Mouse (Mus musculus): Measurements from ENCODE around the gene Rock2. TPM values are rescaled to one million over a fixed set of nuclear protein-coding genes. Genes with fewer than 3 reads are reported as not detected.

Gene Rock2
- polyA plus RNA-seq, 1 experiment from 2014 or later, result 15.6 TPM

DNA sequence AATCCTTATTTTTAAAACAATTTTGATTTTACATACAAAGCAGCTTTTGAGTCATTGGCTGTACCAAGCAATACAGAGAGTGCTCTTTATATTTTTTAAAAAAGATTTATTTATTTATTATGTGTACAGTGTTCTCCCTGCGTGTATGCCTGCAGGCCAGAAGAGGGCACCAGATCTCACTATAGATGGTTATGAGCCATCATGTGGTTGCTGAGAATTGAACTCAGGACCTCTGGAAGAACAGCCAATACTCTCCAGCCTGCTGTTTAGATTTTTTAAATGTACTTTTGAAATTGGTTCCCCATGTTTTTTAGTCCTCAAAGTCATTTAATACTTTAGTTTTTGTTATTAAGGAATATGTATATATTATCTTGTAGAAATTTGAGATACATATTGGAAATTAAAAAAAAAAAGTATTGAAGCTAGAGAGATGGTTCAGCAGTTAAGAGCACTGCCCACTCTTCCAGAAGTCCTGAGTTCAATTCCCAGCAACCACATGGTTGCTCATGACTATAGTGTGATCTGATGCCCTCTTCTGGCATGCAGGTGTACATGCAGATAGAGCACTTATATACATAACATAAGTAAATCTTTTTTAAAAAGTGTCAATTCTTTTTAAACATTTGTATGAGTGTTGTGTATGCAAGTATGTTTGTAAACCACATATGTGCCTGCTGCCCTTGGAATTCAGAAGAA, 13.4 kb downstream of the Rock2 start:
- no peak overlapping the region for H3K4me3 ChIP-seq (replicated peaks; ENCODE audit: low read length)
- 93% methylated on average over 1 of the region's 1 CpGs for WGBS
- ATAC-seq, result no peak

DNA sequence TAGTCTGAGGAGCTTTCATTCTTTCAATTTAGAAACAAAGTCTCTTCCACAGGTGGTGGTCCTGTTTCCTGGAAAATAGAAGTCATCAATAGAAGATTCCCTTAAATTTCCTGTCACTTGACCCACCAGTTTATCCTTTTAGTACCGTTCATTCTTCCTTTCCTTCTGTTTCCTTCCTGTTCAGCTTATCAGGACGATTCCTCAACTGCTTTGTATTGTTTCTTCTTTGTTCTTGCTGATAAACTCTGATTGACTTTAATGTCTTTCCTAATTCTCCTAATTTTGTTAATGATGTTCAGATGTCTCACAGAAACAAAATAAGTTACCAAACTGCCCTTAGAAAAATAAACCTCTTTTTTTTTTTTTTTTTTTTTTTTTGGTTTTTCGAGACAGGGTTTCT, 16.8 kb downstream of the Rock2 start:
- no peak for ATAC-seq
- 34% methylated on average over 2 of the region's 3 CpGs for WGBS
- Histone ChIP-seq H3K4me3 (replicated peaks; ENCODE audit: low read length) (no peak overlapping the region), H3K36me3 (ENCODE audit: control insufficient read depth, insufficient read depth) (no peaks in the 10 kb centered on the region), H3K4me2 (ENCODE audit: low read length) (no peak overlapping the region), H3K27ac (ENCODE audit: low read length) (no peak overlapping the region), H3K27me3 (replicated peaks; ENCODE audit: control insufficient read depth, insufficient read depth, low read length) (no peaks in the 10 kb centered on the region), H3K9ac (replicated peaks; ENCODE audit: low read depth, low read length) (no peak overlapping the region), H3K4me1 (replicated peaks; ENCODE audit: control insufficient read depth, insufficient read depth, low read length) (no peaks in the 10 kb centered on the region), H3K9me3 (ENCODE audit: control insufficient read depth, low read length) (no peaks in the 10 kb centered on the region)

More for the DNA sequence above, 13.4 kb downstream of the Rock2 start:
- H3K4me1 ChIP-seq (replicated peaks; ENCODE audit: control insufficient read depth, insufficient read depth, low read length), result no peaks in the 10 kb centered on the region
- H3K9me3 ChIP-seq (ENCODE audit: control insufficient read depth, low read length), result no peaks in the 10 kb centered on the region
- no peaks in the 10 kb centered on the region for H3K36me3 ChIP-seq (ENCODE audit: control insufficient read depth, insufficient read depth)
- H3K27ac ChIP-seq (ENCODE audit: low read length), result no peak overlapping the region
- H3K9ac ChIP-seq (replicated peaks; ENCODE audit: low read depth, low read length), result no peak overlapping the region
- H3K27me3 ChIP-seq (replicated peaks; ENCODE audit: control insufficient read depth, insufficient read depth, low read length), result no peaks in the 10 kb centered on the region
- H3K4me2 ChIP-seq (ENCODE audit: low read length), result no peak overlapping the region

DNA sequence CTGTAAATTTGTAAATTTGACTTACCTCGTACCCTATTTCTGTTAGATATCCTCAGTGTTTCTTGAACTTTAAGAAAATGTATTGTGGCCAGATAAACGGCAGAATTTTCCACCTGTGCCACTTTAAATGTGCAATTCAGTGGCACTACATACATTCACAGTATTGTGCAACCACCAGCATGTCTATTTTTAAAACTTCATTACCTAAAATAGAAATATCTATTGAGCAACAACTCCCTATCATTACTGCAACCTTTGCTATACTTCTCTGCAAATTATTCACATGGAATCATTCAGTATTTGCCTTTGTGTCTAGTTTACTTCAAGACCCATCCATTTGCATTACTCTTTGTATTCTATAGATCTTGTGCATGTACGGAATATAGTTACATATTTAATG, 17.9 kb downstream of the Rock2 start:
- ATAC-seq, result no peak
- WGBS, result 86% methylated on average over 3 of the region's 3 CpGs
- Histone ChIP-seq H3K27me3 (replicated peaks; ENCODE audit: control insufficient read depth, insufficient read depth, low read length) (no peaks in the 10 kb centered on the region), H3K4me3 (replicated peaks; ENCODE audit: low read length) (no peak overlapping the region), H3K36me3 (ENCODE audit: control insufficient read depth, insufficient read depth) (no peaks in the 10 kb centered on the region), H3K4me1 (replicated peaks; ENCODE audit: control insufficient read depth, insufficient read depth, low read length) (no peaks in the 10 kb centered on the region), H3K9me3 (ENCODE audit: control insufficient read depth, low read length) (no peaks in the 10 kb centered on the region), H3K27ac (ENCODE audit: low read length) (no peak overlapping the region), H3K4me2 (ENCODE audit: low read length) (no peak overlapping the region), H3K9ac (replicated peaks; ENCODE audit: low read depth, low read length) (no peak overlapping the region)

DNA sequence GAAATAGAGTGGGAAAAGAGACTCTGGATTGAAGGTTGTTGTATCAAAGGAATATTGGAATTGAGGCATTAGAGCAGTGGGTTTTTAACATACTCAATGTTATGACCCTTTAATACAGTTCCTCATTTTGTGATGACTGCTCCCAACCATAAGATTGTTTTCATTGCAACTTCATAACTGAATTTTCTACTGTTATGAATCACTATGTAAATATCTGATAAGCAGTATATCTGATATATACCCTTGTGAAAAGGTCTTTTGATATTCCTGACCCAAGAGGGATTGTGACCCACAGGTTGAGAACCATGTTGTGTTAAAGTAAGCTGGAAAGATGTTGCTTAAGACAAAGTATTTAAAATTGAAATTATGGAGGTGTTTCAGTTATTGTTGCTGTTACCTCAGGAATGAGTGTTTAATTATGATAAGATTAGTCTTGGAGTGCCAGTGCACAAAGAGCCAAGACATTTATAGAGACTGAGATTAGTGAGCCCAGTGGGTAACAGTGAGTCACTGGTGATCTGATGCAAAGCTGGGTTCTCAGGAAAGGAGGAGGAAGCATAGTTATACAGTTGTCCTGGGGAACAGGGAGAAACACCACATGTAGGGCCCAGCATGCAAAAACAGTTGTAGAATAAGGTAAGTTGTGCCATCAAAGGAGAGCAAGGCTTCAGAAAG, 25.6 kb downstream of the Rock2 start:
- Histone ChIP-seq H3K4me2 (ENCODE audit: low read length) (no peak overlapping the region), H3K9me3 (ENCODE audit: control insufficient read depth, low read length) (no peaks in the 10 kb centered on the region), H3K9ac (replicated peaks; ENCODE audit: low read depth, low read length) (no peak overlapping the region), H3K4me3 (replicated peaks; ENCODE audit: low read length) (no peak overlapping the region), H3K27me3 (replicated peaks; ENCODE audit: control insufficient read depth, insufficient read depth, low read length) (no peaks in the 10 kb centered on the region), H3K4me1 (replicated peaks; ENCODE audit: control insufficient read depth, insufficient read depth, low read length) (no peaks in the 10 kb centered on the region), H3K36me3 (ENCODE audit: control insufficient read depth, insufficient read depth) (no peaks in the 10 kb centered on the region), H3K27ac (ENCODE audit: low read length) (no peak overlapping the region)
- ATAC-seq, result no peak

DNA sequence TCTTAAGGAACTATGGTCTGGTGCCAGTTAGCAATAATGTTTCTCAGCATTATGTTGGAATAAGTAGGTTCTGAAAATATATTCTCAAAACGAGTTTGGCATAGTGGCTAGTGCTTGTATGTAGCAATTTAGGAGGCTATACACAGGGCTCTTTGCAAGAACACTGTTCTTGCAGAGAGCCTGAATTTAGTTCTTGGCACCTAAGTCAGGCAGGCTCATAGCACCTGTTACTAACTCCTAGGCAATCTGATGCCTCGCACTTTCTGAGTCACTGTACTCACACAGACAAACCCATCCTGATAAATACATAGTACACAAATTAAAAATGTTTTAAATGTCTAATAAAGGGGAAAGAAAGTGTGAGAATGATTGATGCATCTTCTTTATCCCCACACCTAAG, 33.2 kb downstream of the Rock2 start:
- H3K9me3 ChIP-seq (ENCODE audit: control insufficient read depth, low read length), result no peaks in the 10 kb centered on the region
- no peak overlapping the region for H3K4me3 ChIP-seq (replicated peaks; ENCODE audit: low read length)
- H3K4me2 ChIP-seq (ENCODE audit: low read length), result no peak overlapping the region
- no peak overlapping the region for H3K9ac ChIP-seq (replicated peaks; ENCODE audit: low read depth, low read length)
- 84% methylated on average over 2 of the region's 2 CpGs for WGBS
- peaks cover 2% of the 10 kb centered on the region; the same call in 1 of the 2 replicates for H3K36me3 ChIP-seq (ENCODE audit: control insufficient read depth, insufficient read depth)
- H3K27ac ChIP-seq (ENCODE audit: low read length), result no peak overlapping the region
- no peaks in the 10 kb centered on the region for H3K4me1 ChIP-seq (replicated peaks; ENCODE audit: control insufficient read depth, insufficient read depth, low read length)
- no peaks in the 10 kb centered on the region for H3K27me3 ChIP-seq (replicated peaks; ENCODE audit: control insufficient read depth, insufficient read depth, low read length)
- no peak for ATAC-seq

DNA sequence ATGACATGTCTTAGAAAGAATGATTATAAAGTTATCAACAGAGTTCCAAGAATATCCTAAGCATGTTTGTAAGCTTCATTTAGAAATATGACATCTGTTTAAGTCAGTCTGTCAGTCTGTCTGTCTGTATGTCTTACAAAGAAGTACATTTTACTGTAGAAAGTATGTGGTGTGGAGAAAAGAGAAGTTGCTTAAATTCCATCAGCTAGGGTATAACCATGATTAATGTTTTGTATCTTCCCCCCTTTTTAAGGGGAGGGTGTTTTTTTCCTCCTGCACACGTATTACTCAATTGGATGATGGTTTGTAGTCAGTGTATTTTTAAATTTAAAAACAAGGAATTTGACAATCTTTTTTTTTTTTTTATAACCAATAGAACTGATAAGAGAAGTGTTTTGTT, 39.7 kb downstream of the Rock2 start:
- no peak overlapping the region for H3K9ac ChIP-seq (replicated peaks; ENCODE audit: low read depth, low read length)
- H3K4me1 ChIP-seq (replicated peaks; ENCODE audit: control insufficient read depth, insufficient read depth, low read length), result no peaks in the 10 kb centered on the region
- H3K36me3 ChIP-seq (ENCODE audit: control insufficient read depth, insufficient read depth), result no peaks in the 10 kb centered on the region; the same call in 1 of the 2 replicates
- 92% methylated on average over 1 of the region's 1 CpGs for WGBS
- H3K4me3 ChIP-seq (replicated peaks; ENCODE audit: low read length), result no peak overlapping the region
- no peaks in the 10 kb centered on the region for H3K27me3 ChIP-seq (replicated peaks; ENCODE audit: control insufficient read depth, insufficient read depth, low read length)
- ATAC-seq, result no peak
- H3K4me2 ChIP-seq (ENCODE audit: low read length), result no peak overlapping the region
- H3K27ac ChIP-seq (ENCODE audit: low read length), result no peak overlapping the region
- no peaks in the 10 kb centered on the region for H3K9me3 ChIP-seq (ENCODE audit: control insufficient read depth, low read length)

DNA sequence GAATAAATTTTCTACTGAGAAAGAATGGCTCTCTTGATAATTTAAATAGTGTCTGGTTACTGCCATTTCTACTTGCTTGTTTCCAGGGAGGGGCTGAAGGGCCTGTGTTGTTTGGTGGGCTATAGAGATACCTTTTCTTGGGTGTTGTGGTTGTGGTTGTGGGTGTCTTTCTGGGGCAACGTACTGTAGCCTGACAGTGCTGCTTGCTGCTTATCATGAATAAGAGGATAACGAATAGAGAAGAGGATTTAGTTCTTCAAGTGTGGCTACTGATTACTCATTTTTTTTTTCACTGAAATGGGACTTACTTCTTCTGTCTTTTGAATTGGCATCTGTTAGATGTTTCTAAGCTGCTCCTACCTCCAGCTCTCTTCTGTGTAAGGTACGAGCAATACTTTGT, 47.3 kb downstream of the Rock2 start:
- no peaks in the 10 kb centered on the region for H3K4me1 ChIP-seq (replicated peaks; ENCODE audit: control insufficient read depth, insufficient read depth, low read length)
- ATAC-seq, result no peak

DNA sequence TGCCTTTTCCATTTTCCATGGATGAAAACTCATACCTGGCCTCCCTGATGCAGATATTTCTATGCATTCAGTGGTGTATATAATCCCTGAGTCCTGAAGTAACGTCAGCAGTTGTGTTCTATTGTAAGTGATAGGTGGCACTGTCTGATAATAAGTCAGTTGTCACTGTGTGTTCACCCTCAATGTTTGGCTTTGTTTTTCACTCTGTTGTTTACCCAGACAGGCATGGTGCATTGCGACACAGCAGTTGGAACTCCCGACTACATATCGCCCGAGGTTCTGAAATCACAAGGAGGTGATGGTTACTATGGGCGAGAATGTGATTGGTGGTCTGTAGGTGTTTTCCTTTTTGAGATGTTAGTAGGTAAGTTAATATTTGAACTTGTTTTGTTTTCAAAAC, 53.5 kb downstream of the Rock2 start:
- no peak overlapping the region for H3K27ac ChIP-seq (ENCODE audit: low read length)
- H3K9me3 ChIP-seq (ENCODE audit: control insufficient read depth, low read length), result no peaks in the 10 kb centered on the region
- ATAC-seq, result no peak
- no peak overlapping the region for H3K4me3 ChIP-seq (replicated peaks; ENCODE audit: low read length)
- no peaks in the 10 kb centered on the region for H3K27me3 ChIP-seq (replicated peaks; ENCODE audit: control insufficient read depth, insufficient read depth, low read length)
- 0 out of 2 replicates have a peak, but pooled peaks cover 4% of the 10 kb centered on the region for H3K36me3 ChIP-seq (ENCODE audit: control insufficient read depth, insufficient read depth)
- no peak overlapping the region for H3K9ac ChIP-seq (replicated peaks; ENCODE audit: low read depth, low read length)
- WGBS, result 91% methylated on average over 6 of the region's 6 CpGs
- H3K4me2 ChIP-seq (ENCODE audit: low read length), result no peak overlapping the region
- H3K4me1 ChIP-seq (replicated peaks; ENCODE audit: control insufficient read depth, insufficient read depth, low read length), result no peaks in the 10 kb centered on the region

More for the DNA sequence above, 47.3 kb downstream of the Rock2 start:
- no peak overlapping the region for H3K4me2 ChIP-seq (ENCODE audit: low read length)
- no peak overlapping the region for H3K9ac ChIP-seq (replicated peaks; ENCODE audit: low read depth, low read length)
- H3K27me3 ChIP-seq (replicated peaks; ENCODE audit: control insufficient read depth, insufficient read depth, low read length), result no peaks in the 10 kb centered on the region
- H3K9me3 ChIP-seq (ENCODE audit: control insufficient read depth, low read length), result no peaks in the 10 kb centered on the region
- no peak overlapping the region for H3K27ac ChIP-seq (ENCODE audit: low read length)
- no peak overlapping the region for H3K4me3 ChIP-seq (replicated peaks; ENCODE audit: low read length)
- 78% methylated on average over 3 of the region's 3 CpGs for WGBS
- no peaks in the 10 kb centered on the region for H3K36me3 ChIP-seq (ENCODE audit: control insufficient read depth, insufficient read depth)

DNA sequence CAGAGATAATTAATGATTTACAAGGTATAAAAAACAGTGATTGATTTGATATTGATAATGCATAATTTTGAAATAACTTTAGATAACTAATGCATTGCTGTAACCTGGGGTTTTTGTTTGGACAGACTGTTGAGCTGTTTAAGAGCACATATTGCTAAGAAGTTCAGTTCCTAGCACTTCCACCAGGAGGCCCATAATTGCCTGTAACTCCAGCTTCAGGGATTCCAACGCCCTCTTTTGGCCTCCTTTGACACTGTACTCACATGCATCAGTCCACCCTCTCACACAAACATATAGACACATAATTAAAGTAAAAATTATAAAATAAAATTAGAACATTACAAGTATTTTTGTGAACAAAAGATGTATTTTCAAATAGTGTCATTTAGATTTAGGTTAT, 64.2 kb downstream of the Rock2 start:
- H3K27ac ChIP-seq (ENCODE audit: low read length), result no peak overlapping the region
- no peaks in the 10 kb centered on the region for H3K9me3 ChIP-seq (ENCODE audit: control insufficient read depth, low read length)
- H3K4me3 ChIP-seq (replicated peaks; ENCODE audit: low read length), result no peak overlapping the region
- no peaks in the 10 kb centered on the region for H3K4me1 ChIP-seq (replicated peaks; ENCODE audit: control insufficient read depth, insufficient read depth, low read length)
- H3K4me2 ChIP-seq (ENCODE audit: low read length), result no peak overlapping the region
- no peaks in the 10 kb centered on the region for H3K27me3 ChIP-seq (replicated peaks; ENCODE audit: control insufficient read depth, insufficient read depth, low read length)
- WGBS, result 66% methylated on average over 1 of the region's 1 CpGs
- H3K9ac ChIP-seq (replicated peaks; ENCODE audit: low read depth, low read length), result no peak overlapping the region
- no peak for ATAC-seq
- peaks cover 19% of the 10 kb centered on the region for H3K36me3 ChIP-seq (ENCODE audit: control insufficient read depth, insufficient read depth)

All from forebrain, embryonic 16.5 days (tissue).